Mouse (Mus musculus): ENCODE measurements around the gene Eras. TPM values are rescaled to one million over a fixed set of nuclear protein-coding genes. Genes with fewer than 3 reads are reported as not detected.
"Not testable (repeated sequence)": the region's sequence is repeated elsewhere in the genome, so short reads cannot be mapped to it uniquely, and the experiment has no call there.

Gene Eras
- polyA plus RNA-seq, 1 experiment, result not detected

DNA sequence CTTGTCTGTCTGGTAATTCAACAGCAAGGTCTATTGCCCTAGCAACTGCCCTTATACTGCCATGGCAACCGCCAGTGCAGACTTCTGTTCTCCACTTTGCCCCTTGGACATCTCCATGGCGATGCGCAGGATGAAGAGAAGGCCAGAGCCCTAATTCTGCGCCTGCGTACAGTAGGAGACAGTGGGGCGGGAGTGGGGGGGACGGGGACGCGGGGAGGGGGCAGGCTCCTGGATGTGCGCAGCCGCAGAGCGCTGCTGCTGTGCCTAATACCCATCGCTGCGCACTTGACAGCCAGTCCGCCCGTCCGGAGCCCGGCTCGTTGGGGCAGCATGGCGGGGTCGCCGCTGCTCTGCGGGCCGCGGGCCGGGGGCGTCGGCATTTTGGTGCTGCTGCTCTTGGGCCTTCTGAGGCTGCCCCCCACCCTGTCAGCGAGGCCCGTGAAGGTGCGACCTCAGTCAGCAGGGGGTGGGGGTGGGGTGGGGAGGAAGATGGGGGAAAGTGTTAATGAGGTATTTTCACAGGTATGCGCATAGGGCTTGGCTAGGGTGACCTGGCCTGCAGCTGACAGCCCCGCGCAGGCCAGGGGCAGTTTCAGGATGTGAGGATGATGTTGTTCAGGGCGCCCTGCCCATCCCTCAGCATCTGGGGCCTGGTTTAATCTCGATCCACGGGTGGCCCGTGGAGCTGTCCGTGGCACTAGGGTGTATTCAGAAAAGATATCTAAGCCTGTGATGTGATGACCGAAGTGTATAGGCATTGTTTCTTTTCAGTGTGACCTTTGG, 8.6 kb downstream of the Eras start, which contains the start of gene Pcsk1n:
Pcsk1n (plus strand) TSS at position 222 of the 783 bp plus-strand sequence.
- WGBS, result 23% methylated on average over 39 of the region's 40 CpGs
- Histone ChIP-seq H3K4me3 (replicated peaks; ENCODE audit: extremely low read depth, low read depth, low read length) (no peak within 1 kb of the TSS), H3K4me1 (ENCODE audit: control insufficient read depth, insufficient read depth, low read length) (no peaks in the 10 kb centered on the region)
- DNase-seq, result no peak
- TF ChIP-seq CTCF (IDR thresholded peaks at IDR 0.05; ENCODE audit: insufficient read depth, low read length), result no peak

DNA sequence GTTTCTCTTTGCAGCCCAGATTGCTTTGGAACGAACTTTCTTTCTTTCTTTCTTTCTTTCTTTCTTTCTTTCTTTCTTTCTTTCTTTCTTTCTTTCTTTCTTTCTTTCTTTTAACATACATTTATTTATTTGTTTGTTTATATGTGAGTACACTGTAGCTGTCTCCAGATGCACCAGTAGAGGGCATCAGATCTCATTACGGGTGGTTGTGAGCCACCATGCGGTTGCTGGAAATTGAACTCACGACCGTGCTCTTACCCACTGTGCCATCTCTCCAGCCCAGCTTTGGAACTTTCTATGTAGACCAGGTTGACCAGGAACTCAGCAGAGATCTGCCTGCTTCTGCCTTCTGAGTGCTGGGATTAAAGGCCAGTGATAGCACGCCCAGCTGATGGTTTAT, 10.4 kb downstream of the Eras start:
- not testable (repeated sequence) for H3K4me3 ChIP-seq (replicated peaks; ENCODE audit: extremely low read depth, low read depth, low read length); DNase-seq; H3K4me1 ChIP-seq (ENCODE audit: control insufficient read depth, insufficient read depth, low read length)
- 60% methylated on average over 6 of the region's 6 CpGs for WGBS

DNA sequence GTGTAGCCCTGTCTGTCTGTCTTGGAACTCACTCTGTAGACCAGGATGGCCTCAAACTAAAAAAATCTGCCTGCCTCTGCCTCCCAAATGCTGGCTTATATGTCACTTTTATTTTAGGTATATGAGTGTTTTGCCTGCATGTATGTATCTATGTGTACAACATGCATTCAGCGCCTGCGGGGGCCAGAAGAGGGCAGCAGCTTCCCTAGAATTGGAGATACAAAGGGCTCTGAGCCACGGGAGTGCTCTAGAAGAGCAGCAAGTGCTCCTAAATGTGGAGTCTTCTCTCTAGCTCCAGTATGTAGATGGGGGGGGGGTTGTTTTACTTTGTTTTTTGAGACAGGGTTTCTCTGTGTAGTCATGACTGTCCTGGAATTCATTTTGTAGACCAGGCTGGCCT, 12.7 kb downstream of the Eras start:
- 37% methylated on average over 3 of the region's 3 CpGs for whole genome bisulfite sequencing
- DNase-seq; H3K4me1 ChIP-seq (ENCODE audit: control insufficient read depth, insufficient read depth, low read length); H3K4me3 ChIP-seq (replicated peaks; ENCODE audit: extremely low read depth, low read depth, low read length): not testable (repeated sequence)

DNA sequence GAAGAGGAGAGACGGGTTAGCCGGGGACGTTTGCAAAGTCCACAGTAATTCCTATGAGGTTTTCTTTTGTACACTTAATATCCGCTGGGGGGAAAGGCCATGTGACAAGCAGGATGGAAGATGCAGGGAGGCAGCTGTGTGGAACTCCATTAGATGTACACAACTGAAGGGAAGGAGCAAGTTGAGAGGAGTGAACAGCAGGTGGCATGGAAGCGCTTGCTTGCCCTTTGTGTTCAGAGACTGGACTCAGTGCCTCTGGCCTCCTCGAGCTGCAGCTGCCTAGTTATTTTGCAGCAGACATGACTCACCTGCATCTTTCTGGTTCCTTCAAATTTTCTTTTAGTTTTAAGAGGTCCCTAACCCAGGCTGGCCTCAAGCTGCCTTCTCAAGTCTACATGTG, 17.9 kb downstream of the Eras start:
- DNase-seq, result no peak
- Histone ChIP-seq H3K4me1 (ENCODE audit: control insufficient read depth, insufficient read depth, low read length) (no peaks in the 10 kb centered on the region), H3K4me3 (replicated peaks; ENCODE audit: extremely low read depth, low read depth, low read length) (no peak overlapping the region)
- TF ChIP-seq POLR2A (IDR thresholded peaks at IDR 0.05; ENCODE audit: borderline replicate concordance, extremely low read depth, low read depth, low read length), result no peak
- TF ChIP-seq CTCF (IDR thresholded peaks at IDR 0.05; ENCODE audit: insufficient read depth, low read length), result no peak
- WGBS, result 63% methylated on average over 6 of the region's 6 CpGs

DNA sequence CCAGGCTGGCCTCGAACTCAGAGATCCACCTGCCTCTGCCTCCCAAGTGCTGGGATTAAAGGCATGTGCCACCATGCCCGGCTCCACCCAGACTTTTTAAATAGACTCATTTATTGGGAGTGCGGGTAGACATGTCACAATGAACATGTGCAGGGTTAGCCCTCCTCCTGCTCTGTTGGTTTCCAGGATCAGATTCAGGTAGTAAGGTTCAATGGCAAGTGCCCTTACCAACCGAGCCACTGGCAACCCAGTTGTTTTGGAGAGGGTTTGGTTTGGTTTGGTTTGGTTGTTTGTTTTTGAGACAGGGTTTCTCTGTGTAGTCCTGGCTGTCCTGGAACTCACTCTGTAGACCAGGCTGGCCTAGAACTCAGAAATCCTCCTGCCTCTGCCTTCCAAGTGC, 19.2 kb downstream of the Eras start, which contains the start of gene Gm10490:
Gm10490 (plus strand) TSS at position 301 of the 400 bp plus-strand sequence.
- 89% methylated on average over 4 of the region's 4 CpGs for WGBS
- not testable (repeated sequence) for H3K4me1 ChIP-seq (ENCODE audit: control insufficient read depth, insufficient read depth, low read length); H3K4me3 ChIP-seq (replicated peaks; ENCODE audit: extremely low read depth, low read depth, low read length); DNase-seq

DNA sequence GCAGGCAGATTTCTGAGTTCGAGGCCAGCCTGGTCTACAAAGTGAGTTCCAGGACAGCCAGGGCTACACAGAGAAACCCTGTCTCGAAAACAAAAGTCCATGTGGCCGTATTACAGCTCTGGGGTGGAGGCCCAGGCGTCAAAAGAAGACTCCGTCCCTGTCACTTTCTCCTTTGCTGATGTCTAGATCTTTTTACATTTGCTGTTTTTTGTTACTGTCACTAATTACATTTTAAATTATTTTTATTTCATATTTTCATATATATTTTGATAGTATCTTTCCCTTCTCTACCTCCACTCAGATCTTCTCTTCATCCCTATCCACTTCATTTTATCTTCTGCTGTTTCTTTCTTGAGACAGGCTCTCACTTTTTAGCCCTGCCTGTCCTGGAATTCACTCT, 20.7 kb downstream of the Eras start, which contains the start of gene Gm10491:
Gm10491 (minus strand) TSS at position 101 of the 400 bp plus-strand sequence.
- 75% methylated on average over 5 of the region's 5 CpGs for WGBS
- no peak within 1 kb of the TSS for H3K4me3 ChIP-seq (replicated peaks; ENCODE audit: extremely low read depth, low read depth, low read length)
- H3K4me1 ChIP-seq (ENCODE audit: control insufficient read depth, insufficient read depth, low read length), result no peaks in the 10 kb centered on the region
- DNase-seq, result no peak
- no peak for TF ChIP-seq POLR2A (IDR thresholded peaks at IDR 0.05; ENCODE audit: borderline replicate concordance, extremely low read depth, low read depth, low read length)

DNA sequence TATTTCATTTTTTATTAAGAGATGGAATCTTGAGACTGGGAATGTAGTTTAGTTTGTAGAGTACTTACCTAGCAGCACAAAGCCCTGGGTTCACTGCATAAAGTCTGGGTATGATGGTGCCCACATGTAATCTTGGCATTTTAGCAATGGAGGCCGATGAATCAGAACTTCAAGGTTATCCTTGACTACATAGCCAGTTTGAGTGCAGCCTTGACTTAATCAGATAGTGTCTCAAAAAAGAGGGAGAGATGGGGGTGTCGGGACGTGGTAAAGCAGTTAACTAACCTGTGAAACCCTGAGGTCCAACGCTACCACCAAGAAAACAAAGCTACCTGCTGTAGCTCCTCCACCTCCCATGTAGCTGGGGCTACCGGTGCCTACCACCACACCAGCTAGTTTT, 24.0 kb downstream of the Eras start:
- H3K4me3 ChIP-seq (replicated peaks; ENCODE audit: extremely low read depth, low read depth, low read length), result no peak overlapping the region
- no peak for DNase-seq
- TF ChIP-seq POLR2A (IDR thresholded peaks at IDR 0.05; ENCODE audit: borderline replicate concordance, extremely low read depth, low read depth, low read length) (no peak), CTCF (IDR thresholded peaks at IDR 0.05; ENCODE audit: insufficient read depth, low read length) (no peak)
- no peaks in the 10 kb centered on the region; the same call in 1 of the 2 replicates for H3K4me1 ChIP-seq (ENCODE audit: control insufficient read depth, insufficient read depth, low read length)
- 84% methylated on average over 5 of the region's 5 CpGs for WGBS

DNA sequence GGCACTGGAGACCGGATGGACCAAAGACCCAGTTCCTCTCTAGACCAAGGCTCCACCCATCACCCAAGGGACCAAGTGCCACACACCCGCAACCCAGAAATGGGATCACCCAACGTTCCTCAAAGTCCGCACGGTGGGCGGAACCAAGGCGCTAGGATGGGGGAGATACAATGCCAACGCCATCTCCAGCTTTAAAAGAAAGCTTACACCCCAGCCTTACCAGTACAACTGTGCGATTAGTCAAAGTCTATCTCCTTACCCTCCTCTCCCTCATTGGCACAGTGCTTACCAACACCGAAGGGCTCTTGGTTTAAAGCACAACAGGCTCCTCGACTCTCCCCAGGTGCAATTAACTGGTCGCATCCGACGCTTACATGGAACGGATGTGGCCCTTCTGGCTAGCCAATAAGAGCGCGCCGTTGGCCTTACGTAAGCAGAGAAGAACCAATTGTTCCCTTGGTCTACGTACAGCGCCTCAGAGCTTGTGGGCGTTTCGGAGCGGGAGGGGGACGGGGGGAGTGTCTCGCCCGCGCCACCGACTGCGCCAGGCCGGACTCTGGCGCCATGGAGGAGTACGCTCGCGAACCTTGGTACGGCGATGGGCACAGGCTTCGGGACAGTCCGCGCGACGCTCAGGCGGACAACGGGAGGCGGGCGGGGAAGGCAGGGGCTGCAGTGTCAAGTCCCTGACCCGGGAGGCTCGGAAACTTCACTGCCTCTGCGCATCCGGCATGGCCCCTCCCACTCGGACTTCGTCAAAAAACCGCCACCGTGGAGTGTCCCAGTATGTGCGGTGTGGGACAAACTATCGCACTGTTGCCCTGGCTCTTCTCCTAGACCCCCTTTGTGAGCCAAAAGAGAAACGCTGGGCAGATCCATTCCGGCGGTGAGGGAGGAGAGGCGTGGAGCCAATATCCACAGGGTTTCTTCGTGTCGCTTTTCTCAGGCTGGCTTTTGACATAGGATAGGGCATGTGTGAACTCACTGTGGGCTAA, 29.2 kb downstream of the Eras start, which contains the start of the genes Pqbp1 and Timm17b:
Pqbp1 (minus strand) TSS at position 390 of the 995 bp plus-strand sequence.
Timm17b (plus strand) TSS at position 478 of the 995 bp plus-strand sequence.
- peak; percentile 81 for DNase-seq
- Histone ChIP-seq H3K4me3 (replicated peaks; ENCODE audit: extremely low read depth, low read depth, low read length) (peak within 1 kb of the TSS; percentile 92), H3K4me1 (ENCODE audit: control insufficient read depth, insufficient read depth, low read length) (no peaks in the 10 kb centered on the region; the same call in 1 of the 2 replicates)
- 26% methylated on average over 62 of the region's 62 CpGs for WGBS
- TF ChIP-seq CTCF (IDR thresholded peaks at IDR 0.05; ENCODE audit: insufficient read depth, low read length) (no peak), POLR2A (IDR thresholded peaks at IDR 0.05; ENCODE audit: borderline replicate concordance, extremely low read depth, low read depth, low read length) (peak; percentile 63; the same call in 1 of the 2 replicates)

DNA sequence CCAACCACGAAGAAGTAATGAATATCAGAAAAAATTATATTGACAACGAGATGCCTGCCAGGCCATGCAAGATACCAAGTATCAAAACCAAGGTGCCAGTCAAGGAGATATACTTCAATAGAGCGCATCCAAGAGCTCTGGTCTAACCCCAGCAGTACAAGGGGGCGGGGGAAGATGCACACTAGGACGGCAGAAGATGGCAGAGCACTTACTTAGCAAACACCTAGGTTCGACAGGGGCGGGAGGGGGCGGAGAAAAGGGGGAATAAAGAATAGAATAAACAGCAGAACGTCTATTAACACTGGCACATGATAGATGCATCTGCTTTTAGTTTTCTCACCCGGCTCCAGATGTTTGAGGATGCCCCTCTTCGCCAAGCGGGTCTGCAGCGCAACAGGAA, 30.2 kb downstream of the Eras start:
- Histone ChIP-seq H3K4me3 (replicated peaks; ENCODE audit: extremely low read depth, low read depth, low read length) (peak overlapping the region; percentile 77), H3K4me1 (ENCODE audit: control insufficient read depth, insufficient read depth, low read length) (no peaks in the 10 kb centered on the region; the same call in 1 of the 2 replicates)
- WGBS, result 27% methylated on average over 13 of the region's 13 CpGs
- DNase-seq, result no peak
- TF ChIP-seq CTCF (IDR thresholded peaks at IDR 0.05; ENCODE audit: insufficient read depth, low read length) (no peak), POLR2A (IDR thresholded peaks at IDR 0.05; ENCODE audit: borderline replicate concordance, extremely low read depth, low read depth, low read length) (no peak)
